Mouse (Mus musculus) heart, embryonic 14.5 days (tissue): Measurements from ENCODE around the gene Cblb. TPM values are rescaled to one million over a fixed set of nuclear protein-coding genes. Genes with fewer than 3 reads are reported as not detected.

Experiments
- ATAC-seq: fragments of 200-750 bp; cut with Nextera tagmentation; 2 replicates; pipeline ENCODE4 v1.8.0; 2017; ENCODE audit warnings: low read depth, moderate TSS enrichment; ENCODE audit not compliant: insufficient number of reproducible peaks, insufficient read depth, low FRiP score
- H3K27ac ChIP-seq, 2 experiments: fragments of 200-500 bp in 1 of 2; fragments of 300-500 bp in 1 of 2; sonication (generic) in 1 of 2; replicated peaks in 1 of 2; 2 replicates each; pipeline ENCODE4 v1.5.1; 2012 to 2014; ENCODE audit warnings: low read depth in 2 of 2, low read length in 2 of 2, control low read depth in 1 of 2, mild to moderate bottlenecking in 1 of 2, mixed read lengths in 1 of 2; ENCODE audit not compliant: control insufficient read depth in 1 of 2, insufficient read depth in 1 of 2
- H3K27me3 ChIP-seq: fragments of 300-500 bp; sonication (generic); 2 replicates; pipeline ENCODE4 v1.6.1; 2014; ENCODE audit warnings: mild to moderate bottlenecking, low read length, control low read depth; ENCODE audit not compliant: control insufficient read depth, insufficient read depth
- H3K36me3 ChIP-seq: fragments of 300-500 bp; sonication (generic); 2 replicates; pipeline ENCODE4 v1.6.1; 2014; ENCODE audit warnings: mild to moderate bottlenecking, control low read depth, low read length, mixed read lengths; ENCODE audit not compliant: control insufficient read depth, insufficient read depth
- H3K4me1 ChIP-seq, 2 experiments: fragments of 200-500 bp in 1 of 2; fragments of 300-500 bp in 1 of 2; sonication (generic) in 1 of 2; 2 replicates each; pipeline ENCODE4 v1.6.1; 2012 to 2014; ENCODE audit warnings: low read length in 2 of 2, control low read depth in 1 of 2, mixed read lengths in 1 of 2; ENCODE audit not compliant: control insufficient read depth in 2 of 2, insufficient read depth in 2 of 2
- H3K4me2 ChIP-seq: fragments of 300-500 bp; sonication (generic); 2 replicates; pipeline ENCODE4 v1.6.1; 2014; ENCODE audit warnings: mild to moderate bottlenecking, low read length
- H3K4me3 ChIP-seq, 2 experiments: fragments of 200-500 bp in 1 of 2; fragments of 300-500 bp in 1 of 2; sonication (generic) in 1 of 2; 2 replicates each; pipeline ENCODE4 v1.5.1; 2012 to 2014; ENCODE audit warnings: low read length in 2 of 2, mild to moderate bottlenecking in 2 of 2, control low read depth in 1 of 2, low read depth in 1 of 2, moderate library complexity in 1 of 2; ENCODE audit not compliant: control insufficient read depth in 1 of 2, insufficient read depth in 1 of 2
- H3K9ac ChIP-seq: fragments of 300-500 bp; sonication (generic); 2 replicates; pipeline ENCODE4 v1.6.1; 2014; ENCODE audit warnings: mild to moderate bottlenecking, low read length
- H3K9me3 ChIP-seq: fragments of 300-500 bp; sonication (generic); 2 replicates; pipeline ENCODE4 v1.6.1; 2016; ENCODE audit warnings: low read length, control low read depth; ENCODE audit not compliant: control insufficient read depth
- WGBS: fragments of 180-500 bp; shearing (Covaris S2); extraction: QIAGEN DNeasy Blood & Tissue Kit; methylation state at CpG from one replicate; pipeline ENCODE4 v1.1.7; 2014; 5-methylcytosine and 5-hydroxymethylcytosine counted together
- polyA plus RNA-seq: library from polyadenylated mRNA; unstranded; fragments of >200 nt; fragmentation: Nextera tagmentation; extraction: Ambion mirVana; gene quantifications from 2 replicates; pipeline ENCODE4 v1.2.1, GENCODE M21; 2014

Gene Cblb
- polyA plus RNA-seq, 1 experiment from 2014 or later = 13.3 TPM

DNA sequence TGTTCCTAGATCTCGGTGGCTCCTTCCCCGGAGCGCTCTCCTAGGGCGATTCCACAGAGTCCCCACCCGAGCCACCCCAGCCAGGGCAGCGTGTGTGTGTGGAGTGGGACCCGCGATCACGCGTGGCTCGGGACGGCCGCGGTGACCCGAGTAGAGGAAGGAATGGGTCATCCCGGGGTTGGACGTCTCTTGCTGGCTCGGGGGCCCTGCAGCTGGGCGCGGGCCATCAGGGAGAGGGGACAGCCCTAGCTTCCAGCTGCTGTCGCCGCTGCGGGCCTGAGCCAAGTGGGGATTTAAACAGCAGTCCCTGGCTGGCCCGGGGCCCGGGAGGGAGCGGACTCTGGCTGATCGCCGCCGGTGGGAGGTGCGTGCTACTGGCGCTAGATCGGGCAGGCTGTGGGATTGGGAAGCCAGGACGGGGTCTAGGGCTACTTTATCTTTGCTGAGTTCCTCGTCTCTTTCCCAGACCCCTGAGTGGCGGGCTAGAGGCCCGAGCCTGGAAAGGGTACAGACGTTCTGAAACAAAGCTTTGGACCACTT is 757 bp downstream of the Cblb start:
- Histone ChIP-seq H3K36me3 (peaks cover 19% of the 10 kb centered on the region), H3K4me3 (peak overlapping the region; percentile 58 to 91), H3K4me1 (peaks cover 5 to 24% of the 10 kb centered on the region in 2 experiments), H3K27ac (peak overlapping the region; percentile 80 to 97), H3K9ac (peak overlapping the region; percentile 95), H3K9me3 (no peaks in the 10 kb centered on the region), H3K4me2 (peak overlapping the region; percentile 73), H3K27me3 (no peaks in the 10 kb centered on the region)
- WGBS = under 1% methylated on average over 37 of the region's 37 CpGs
- ATAC-seq = peak; percentile 84

DNA sequence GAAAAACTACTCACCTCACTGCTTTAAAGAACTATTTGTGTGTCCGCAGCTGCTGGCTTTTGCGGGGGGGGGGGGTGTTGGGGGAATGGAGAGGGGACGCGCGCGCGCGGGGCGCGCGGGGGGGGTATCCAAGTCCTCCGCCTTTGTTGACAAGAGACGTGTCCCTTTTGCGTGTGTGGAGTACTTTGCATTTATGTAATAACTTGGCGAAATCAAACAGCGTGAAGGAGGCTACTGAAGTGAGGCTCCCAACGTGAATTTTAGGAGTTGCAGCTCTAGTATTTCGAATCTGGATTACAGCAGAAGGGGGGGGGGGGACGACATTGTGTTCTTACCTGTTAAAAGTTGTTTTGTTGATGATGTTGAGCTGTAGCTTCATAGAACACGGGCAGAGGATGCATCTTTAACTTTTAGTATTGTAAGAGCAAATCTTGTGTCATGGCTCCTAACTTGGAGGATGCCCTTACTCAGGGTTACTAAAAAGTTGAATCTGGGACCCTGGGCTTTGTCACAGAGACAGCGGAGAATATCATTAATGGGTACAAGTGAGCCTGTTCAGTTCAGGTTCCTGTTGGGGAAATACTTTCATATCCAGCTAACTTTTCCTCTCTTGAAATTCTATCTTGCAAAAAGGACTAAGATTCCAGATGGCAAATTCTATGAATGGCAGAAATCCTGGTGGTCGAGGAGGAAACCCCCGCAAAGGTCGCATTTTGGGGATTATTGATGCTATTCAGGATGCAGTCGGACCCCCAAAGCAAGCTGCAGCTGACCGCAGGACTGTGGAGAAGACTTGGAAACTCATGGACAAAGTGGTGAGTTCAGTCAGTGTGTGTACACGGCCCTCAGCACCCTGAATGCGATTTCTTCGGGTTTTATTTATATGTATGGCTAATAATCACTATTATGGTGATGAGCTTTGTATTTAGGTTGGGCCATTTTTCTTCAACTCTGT is 1.6 kb downstream of the Cblb start:
- Histone ChIP-seq H3K4me2 (peak overlapping the region; percentile 73), H3K27ac (peak overlapping the region; percentile 80 to 97), H3K4me3 (peak overlapping the region; percentile 58 to 91), H3K27me3 (no peaks in the 10 kb centered on the region), H3K9ac (peak overlapping the region; percentile 95), H3K36me3 (peaks cover 24% of the 10 kb centered on the region), H3K4me1 (peaks cover 5 to 24% of the 10 kb centered on the region in 2 experiments), H3K9me3 (no peaks in the 10 kb centered on the region)
- no peak for ATAC-seq
- WGBS = 21% methylated on average over 28 of the region's 29 CpGs

DNA sequence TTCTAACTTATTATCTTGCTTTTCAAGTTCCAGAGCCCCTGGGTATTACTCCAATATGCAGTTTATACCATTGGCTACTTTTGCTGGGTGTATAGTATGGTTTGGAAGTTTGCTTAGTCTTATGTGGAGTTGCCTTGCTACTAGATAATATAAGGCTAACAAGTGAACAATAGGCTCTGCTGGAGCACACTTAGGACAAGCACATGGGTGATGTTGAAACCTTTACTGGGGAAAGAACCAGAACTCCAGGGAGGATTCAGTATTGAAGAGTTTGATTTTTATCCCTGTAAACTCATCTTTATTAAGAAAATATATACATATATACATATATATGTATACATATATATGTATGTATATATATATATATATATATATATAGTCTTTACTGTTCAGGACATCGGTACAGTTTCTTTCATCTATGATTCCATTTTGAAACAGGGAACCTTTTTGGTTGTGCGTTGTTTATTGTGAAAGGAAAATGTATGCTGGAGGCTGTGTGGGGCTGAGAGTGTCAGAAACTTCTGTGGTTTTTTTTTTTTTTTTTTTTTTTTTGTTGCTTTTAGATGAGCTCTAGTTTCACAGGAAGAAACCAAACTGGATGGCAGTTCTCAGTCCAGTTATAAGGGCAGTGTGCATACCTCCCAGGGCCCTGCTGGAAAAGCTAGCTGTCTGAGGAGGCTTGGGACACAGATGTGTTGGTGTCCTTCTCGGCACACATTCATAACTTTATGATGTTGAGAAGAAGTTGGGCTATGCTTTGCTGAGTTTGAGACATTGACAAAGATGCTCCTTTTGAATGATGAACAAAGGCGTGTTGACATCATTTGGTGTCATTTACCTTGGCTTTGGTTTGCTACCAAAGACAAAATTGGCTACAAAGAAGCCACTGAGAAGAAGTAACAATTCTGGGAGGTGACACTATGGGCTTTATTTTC is 2.6 kb downstream of the Cblb start:
- H3K27me3 ChIP-seq = no peaks in the 10 kb centered on the region
- H3K9ac ChIP-seq = no peak overlapping the region
- H3K36me3 ChIP-seq = peaks cover 24% of the 10 kb centered on the region
- no peak for ATAC-seq
- H3K4me3 ChIP-seq = peak overlapping the region in 1 of 2 experiments; percentile 91; a peak in 1 of 4 replicates
- WGBS = 96% methylated on average over 4 of the region's 4 CpGs
- peaks cover 5 to 24% of the 10 kb centered on the region in 2 experiments for H3K4me1 ChIP-seq
- H3K27ac ChIP-seq = no peak overlapping the region
- peak overlapping the region; percentile 73 for H3K4me2 ChIP-seq
- H3K9me3 ChIP-seq = no peaks in the 10 kb centered on the region

DNA sequence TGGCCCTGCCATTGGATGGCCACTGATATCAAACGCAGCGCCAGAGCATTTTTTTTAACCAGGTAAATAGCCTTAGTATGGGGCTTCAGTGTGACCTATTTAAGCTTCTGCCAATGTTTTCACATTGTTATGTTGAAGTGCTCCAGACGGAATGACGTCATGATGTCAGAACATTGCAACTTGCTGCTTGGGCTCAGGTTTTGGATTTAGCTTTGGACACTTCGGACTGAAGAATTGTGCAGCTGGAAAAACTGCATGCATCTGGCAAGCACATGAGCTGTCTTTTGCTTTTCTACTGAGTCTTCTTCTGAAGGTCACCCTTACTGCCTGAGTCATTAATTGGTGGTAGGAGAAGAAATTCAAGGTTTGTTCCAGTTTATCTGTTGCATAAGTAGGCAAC is 3.3 kb downstream of the Cblb start:
- ATAC-seq = no peak
- Histone ChIP-seq H3K4me2 (0 out of 2 replicates have a peak overlapping the region, but pooled peaks have one; percentile 0), H3K36me3 (peaks cover 24% of the 10 kb centered on the region), H3K9ac (no peak overlapping the region), H3K4me1 (peaks cover 5 to 28% of the 10 kb centered on the region in 2 experiments), H3K4me3 (no peak overlapping the region), H3K27ac (no peak overlapping the region), H3K27me3 (no peaks in the 10 kb centered on the region), H3K9me3 (no peaks in the 10 kb centered on the region)
- WGBS = 62% methylated on average over 5 of the region's 5 CpGs

DNA sequence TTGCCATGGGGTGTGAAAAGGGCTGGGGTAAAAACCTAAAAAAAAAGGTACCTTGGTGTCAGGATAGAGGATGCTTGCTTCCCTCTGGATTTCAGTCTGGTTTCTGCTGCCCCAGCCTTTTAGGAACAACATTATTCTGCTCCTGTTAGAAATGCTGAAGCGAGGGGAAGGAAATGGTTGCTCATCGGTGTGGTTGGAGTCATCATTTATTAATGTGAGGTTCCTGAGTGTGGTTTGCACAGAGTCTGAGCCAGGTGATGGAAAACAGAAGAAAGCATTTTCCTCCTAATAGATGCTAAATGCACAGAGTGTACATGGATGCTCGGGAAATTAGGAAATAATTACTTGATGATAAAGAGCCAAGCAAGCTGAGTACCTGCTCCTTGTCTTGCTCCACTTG is 5.3 kb downstream of the Cblb start:
- ATAC-seq = no peak

DNA sequence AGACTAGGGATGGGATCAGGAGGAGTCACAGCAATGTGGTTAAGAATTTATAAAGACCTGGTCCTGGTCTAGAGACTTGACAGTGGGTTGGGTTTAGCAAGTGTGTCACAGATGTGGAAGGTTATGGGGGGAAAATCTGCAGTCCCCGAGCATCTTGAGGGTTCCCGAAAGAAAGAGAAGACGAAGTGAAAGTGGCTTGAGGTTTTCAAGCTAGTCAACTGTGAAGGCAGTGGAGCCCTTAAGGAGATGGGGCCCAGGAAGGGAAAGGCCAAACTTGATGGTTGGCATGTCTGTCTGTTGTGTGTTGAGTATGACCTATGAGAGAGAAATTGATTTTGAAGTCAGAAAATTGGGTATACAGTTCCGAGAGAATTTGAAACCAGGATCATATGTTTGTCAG is 7.3 kb downstream of the Cblb start:
- ATAC-seq = no peak
- WGBS = 90% methylated on average over 4 of the region's 4 CpGs

More for the DNA sequence above, 5.3 kb downstream of the Cblb start:
- H3K27ac ChIP-seq = no peak overlapping the region
- H3K9me3 ChIP-seq = no peaks in the 10 kb centered on the region
- no peak overlapping the region for H3K4me3 ChIP-seq
- 76% methylated on average over 3 of the region's 3 CpGs for WGBS
- H3K36me3 ChIP-seq = peaks cover 26% of the 10 kb centered on the region
- peaks cover 7 to 38% of the 10 kb centered on the region in 2 experiments for H3K4me1 ChIP-seq
- no peaks in the 10 kb centered on the region for H3K27me3 ChIP-seq
- no peak overlapping the region for H3K9ac ChIP-seq
- no peak overlapping the region for H3K4me2 ChIP-seq

DNA sequence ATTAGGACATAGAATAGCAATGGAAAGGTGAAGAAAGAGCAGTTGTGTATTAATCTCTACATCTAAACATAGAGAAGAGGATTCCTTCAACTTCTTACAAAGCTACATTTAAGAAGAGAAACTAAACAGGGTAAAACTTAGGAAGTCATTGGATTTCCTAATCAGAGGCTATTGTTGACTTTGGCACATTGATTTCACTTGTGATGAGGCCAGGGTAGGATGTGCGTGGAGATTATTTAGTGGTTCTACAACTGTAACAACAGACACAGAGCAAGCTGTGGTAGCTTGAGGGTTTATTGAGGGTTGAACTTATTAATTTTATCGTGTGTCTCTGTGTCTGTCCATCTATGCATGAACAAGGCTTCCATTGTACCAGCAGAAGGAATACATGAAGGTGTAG is 7.8 kb downstream of the Cblb start:
- Histone ChIP-seq H3K27me3 (no peaks in the 10 kb centered on the region), H3K9ac (no peak overlapping the region), H3K4me2 (no peak overlapping the region), H3K9me3 (no peaks in the 10 kb centered on the region), H3K36me3 (peaks cover 26% of the 10 kb centered on the region), H3K4me1 (peaks cover 4 to 32% of the 10 kb centered on the region in 2 experiments), H3K27ac (no peak overlapping the region), H3K4me3 (no peak overlapping the region)
- no peak for ATAC-seq
- 72% methylated on average over 2 of the region's 2 CpGs for WGBS

More for the DNA sequence above, 7.3 kb downstream of the Cblb start:
- Histone ChIP-seq H3K9ac (no peak overlapping the region), H3K4me1 (peaks cover 4 to 32% of the 10 kb centered on the region in 2 experiments), H3K36me3 (peaks cover 26% of the 10 kb centered on the region), H3K4me3 (no peak overlapping the region), H3K4me2 (no peak overlapping the region), H3K27ac (no peak overlapping the region), H3K9me3 (no peaks in the 10 kb centered on the region), H3K27me3 (no peaks in the 10 kb centered on the region)
